ENCODE assay signal across 8 mouse cellular contexts in the genomic region with DNA sequence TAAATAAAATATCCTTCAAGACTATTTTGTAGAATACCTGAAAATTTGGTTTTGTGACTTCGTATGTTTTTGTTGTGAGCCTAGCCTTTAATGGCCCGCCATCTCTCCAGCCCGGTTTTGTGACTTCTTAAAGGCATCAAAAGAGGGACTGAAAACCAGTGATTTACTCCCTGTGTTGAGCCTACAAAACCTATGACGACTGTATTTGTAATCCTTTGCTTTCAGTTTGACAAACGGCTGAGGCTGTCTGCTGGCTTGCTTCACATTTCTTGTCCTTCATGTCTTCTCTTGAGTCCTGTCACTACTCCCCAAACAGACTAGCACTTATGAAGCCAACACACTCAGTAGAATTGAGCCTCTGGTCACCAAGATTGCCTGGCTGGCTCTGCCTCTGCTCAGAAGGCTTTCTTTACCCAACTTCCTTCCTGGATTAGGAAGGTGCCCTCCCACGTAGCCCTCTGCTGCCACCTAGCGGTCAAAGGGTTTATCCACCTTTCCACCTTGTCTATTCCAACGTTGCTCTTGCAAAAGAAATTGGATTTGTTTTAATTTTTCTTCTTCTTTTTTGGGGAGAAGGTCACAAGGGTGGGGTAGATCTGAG. TPM values are rescaled to one million over a fixed set of nuclear protein-coding genes. Genes with fewer than 3 reads are reported as not detected.
DNase-seq lines count a peak whose midpoint lies in the region; ATAC-seq and TF ChIP-seq lines count a peak whose summit lies in the region.

No protein-coding gene starts in this region.

- peaks cover 4% of the 10 kb centered on the region for H3K27me3 ChIP-seq in Patski
- H3K27me3 ChIP-seq in hindbrain, embryonic 11.5 days (ENCODE audit: control insufficient read depth, insufficient read depth, low read length): no peaks in the 10 kb centered on the region

- H3K27ac ChIP-seq in hindbrain, embryonic 11.5 days (ENCODE audit: low read depth, low read length): no peak overlapping the region

- H3K4me3 ChIP-seq in hindbrain, embryonic 11.5 days (ENCODE audit: low read depth, low read length): no peak overlapping the region

- no peaks in the 10 kb centered on the region for H3K36me3 ChIP-seq in hindbrain, embryonic 11.5 days (ENCODE audit: control insufficient read depth, insufficient read depth, low read length)

- in situ Hi-C loops in Patski (cut with MboI; ENCODE audit: low pct_unique_long_range_greater_than_20kb): loop anchor here (5.0 to 25.0 kb wide), 3 partner anchors 311 to 581 kb away; no protein-coding TSS in a partner anchor

- peak; percentile 17 for DNase-seq in Patski (ENCODE audit: low read depth, low spot score)
- DNase-seq in cerebellum, adult 9-11 months: peak; percentile 66
- peak; percentile 29 to 79 for DNase-seq in frontal cortex, postnatal 10 days (ENCODE audit: low spot score in 2 of 2)
- DNase-seq in hindbrain, embryonic 11.5 days (ENCODE audit: low spot score): peak; percentile 96
- DNase-seq in layer of hippocampus, adult 9-11 months: peak; percentile 63
- DNase-seq in lung, postnatal 25 days (ENCODE audit: low spot score): peak; percentile 85
- DNase-seq in ovary, postnatal 36 days (ENCODE audit: low spot score): peak; percentile 84
- DNase-seq in thymus, postnatal 25 days: peak; percentile 87

- H3K4me2 ChIP-seq in hindbrain, embryonic 11.5 days (replicated peaks; ENCODE audit: low read depth, low read length): no peak overlapping the region

- peak; percentile 96 for TF ChIP-seq CTCF in Patski (IDR thresholded peaks at IDR 0.05)

- peak; percentile 90 for ATAC-seq in Patski
- peak; percentile 60; the same call in 1 of the 2 replicates for ATAC-seq in hindbrain, embryonic 11.5 days (ENCODE audit: low FRiP score)

- POLR2A ChIA-PET in Patski (lab: Charles Lee): no interaction called here

- CTCF ChIA-PET in Patski (lab: Charles Lee): no interaction called here

- H3K9ac ChIP-seq in hindbrain, embryonic 11.5 days (ENCODE audit: low read depth, low read length): no peak overlapping the region

- H3K9me3 ChIP-seq in hindbrain, embryonic 11.5 days (ENCODE audit: control insufficient read depth, low read length): no peaks in the 10 kb centered on the region

- H3K4me1 ChIP-seq in hindbrain, embryonic 11.5 days (replicated peaks; ENCODE audit: control insufficient read depth, insufficient read depth, low read length): no peaks in the 10 kb centered on the region

- 50% methylated on average over 8 of the region's 8 CpGs for WGBS in hindbrain, embryonic 11.5 days

RNA-seq across cellular contexts. Expression of gene Abca6, which starts 16.8 kb away (rescaled TPM):
- not detected for polyA plus RNA-seq in Patski (2021)
- 0.05 TPM in 1 of 2 replicates, not detected in the other for polyA plus RNA-seq in hindbrain, embryonic 11.5 days (2014; fragmentation: Nextera tagmentation; extraction: Ambion mirVana)

Comparison
In these comparisons a context has a peak if more than half of its experiments do, and no peak if none do; other contexts are left out.
1. DNase-seq: peak in every context shown above with its lines; median percentile 96 in hindbrain, embryonic 11.5 days; 87 in thymus, postnatal 25 days; 85 in lung, postnatal 25 days; 84 in ovary, postnatal 36 days; 66 in cerebellum, adult 9-11 months; 63 in layer of hippocampus, adult 9-11 months; 54 in frontal cortex, postnatal 10 days; 17 in Patski.